Mouse (Mus musculus) monocyte, adult 59 days (primary cell): ENCODE results near the gene Rpap1. TPM values are rescaled to one million over a fixed set of nuclear protein-coding genes. Genes with fewer than 3 reads are reported as not detected.

Experiments
- total RNA-seq, 2 experiments: library from RNA; stranded (reverse); gene quantifications; one replicate each; pipeline ENCODE4 v1.2.4; 2023

The Rpap1 gene
- 10 to 100 TPM; 12.9 to 15.2 TPM for total RNA-seq

DNA sequence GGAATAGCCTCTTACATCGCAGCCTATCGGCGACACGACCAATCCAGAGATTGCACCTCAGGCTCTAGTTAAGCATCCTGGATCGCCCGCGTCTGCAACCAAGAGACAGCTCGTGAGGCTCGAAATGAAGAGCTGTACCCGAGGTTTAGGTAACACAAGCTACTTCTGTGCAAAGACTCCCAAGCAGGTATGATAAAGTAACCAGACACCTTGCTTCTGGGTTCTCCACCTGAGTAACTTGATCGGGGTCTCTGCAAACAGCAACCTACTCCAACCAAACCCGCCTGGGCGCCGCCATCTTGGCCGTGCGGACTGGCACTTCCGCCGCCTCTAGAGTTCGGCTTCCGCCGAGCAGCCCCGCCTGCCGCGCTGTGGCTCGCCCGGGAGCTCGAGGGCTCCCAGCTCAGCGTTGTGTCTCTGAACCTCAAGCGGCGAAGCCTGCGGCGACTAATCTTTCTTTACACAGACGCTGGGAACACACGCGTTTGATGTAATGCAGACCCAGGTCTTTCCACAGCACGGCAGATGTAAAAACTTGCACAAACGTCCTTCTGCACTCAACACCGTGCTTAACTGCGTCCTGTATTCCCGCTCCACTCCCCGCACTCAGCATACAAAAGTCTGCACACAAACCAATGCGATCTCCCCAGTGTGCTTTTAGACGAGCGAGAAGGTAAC, at the start of gene Rpap1:
TSS of gene Rpap1 (minus strand) at position 332 of the 678 bp plus-strand sequence.

DNA sequence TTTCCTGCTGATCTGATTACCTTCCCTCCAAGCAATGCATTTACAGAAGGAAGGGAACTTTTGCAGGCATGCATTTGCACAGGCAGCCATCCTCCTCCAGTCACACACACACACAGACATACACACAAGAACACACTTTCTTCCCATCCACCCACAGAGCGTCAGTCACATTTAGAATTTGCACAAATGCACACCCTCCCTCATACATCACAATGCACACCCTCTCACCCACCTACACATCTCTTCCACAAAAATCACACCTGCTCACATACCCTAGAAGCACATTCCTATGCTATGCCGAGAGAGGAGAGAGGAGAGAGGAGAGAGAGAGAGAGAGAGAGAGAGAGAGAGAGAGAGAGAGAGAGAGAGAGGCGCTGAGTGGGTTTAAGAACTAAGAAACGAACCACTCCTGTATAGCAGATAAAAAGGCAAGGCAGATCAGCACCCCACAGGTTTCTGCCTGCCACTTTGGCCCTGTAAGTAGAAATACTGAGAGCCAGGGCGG, 10.0 kb upstream of the Rpap1 start, which contains the start of gene Tyro3:
TSS of gene Tyro3 (plus strand) at position 455 of the 505 bp plus-strand sequence.

DNA sequence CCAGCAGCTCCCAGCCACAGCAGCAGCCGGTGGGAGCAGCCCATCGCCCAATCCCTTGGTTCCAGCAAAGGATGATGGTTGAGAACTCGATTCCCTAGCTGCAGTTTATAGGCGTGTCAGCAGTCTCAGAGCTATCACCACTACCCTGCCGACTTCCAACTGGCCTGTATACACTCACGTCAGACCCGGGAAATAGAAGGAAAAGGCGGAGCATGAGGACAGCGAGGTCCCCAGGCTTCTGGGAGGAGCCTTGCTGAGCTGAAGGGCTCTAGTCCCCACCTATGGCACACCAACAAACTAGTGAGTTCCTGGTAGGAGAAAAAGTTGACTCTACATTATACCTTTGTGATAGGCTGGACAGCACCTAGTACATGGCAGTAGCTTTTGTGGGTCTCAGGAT, 27.1 kb downstream of the Rpap1 start, which contains the start of gene Ltk:
TSS of gene Ltk (minus strand) at position 181 of the 400 bp plus-strand sequence.

DNA sequence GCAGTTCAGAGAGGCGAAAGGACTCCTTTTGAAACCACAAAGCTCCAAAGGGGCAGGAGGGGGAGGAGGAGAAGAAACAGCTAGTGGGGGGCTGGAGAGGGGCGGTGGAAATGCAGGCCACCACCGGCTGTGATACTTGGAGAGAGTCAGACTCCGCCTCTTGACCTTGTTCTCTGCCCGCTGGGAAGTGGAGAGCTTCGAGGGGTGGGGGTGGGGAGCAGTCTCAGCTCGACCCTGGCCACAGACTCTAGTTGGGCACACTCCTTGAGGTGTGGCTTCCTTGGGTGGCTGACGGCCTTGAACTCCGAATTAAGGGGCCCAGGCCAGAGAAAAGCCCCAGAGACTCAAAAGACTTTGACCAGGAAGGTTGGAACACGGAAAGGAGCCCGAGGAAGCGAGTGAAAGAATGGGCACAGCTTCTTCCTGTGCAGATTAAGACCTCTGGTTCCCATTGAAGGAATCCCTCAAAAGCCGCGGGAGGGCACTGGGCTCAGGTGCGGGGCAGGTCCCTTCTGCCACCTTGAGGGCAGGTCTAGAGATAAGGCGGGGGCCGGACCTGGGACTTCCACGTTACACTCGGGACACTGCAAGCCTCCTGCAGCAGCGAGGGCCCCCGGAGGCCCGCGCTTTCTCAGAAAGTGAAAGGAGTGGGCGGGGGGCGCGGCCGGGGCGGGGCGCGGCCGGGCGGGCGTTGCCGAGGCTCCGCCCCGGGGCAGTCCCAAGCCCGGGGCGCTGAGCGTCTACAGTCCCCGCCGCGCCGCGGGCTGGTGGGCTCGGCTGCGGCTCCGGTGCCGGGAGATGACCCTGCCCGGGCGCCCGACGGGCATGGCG, 45.5 kb downstream of the Rpap1 start, which contains the start of gene Itpka:
TSS of gene Itpka (plus strand) at position 757 of the 831 bp plus-strand sequence.

Other genes starting within 250 kb of the Rpap1 start
- gene Exd1, start 239.9 kb downstream of the Rpap1 start, total RNA-seq: under 1 TPM; 0.60 to 0.70 TPM
- 100 to 1,000 TPM; 129 to 143 TPM for gene Chp1, start 239.8 kb downstream of the Rpap1 start, total RNA-seq
- 1 to 10 TPM in 1 of 2 experiments, under 1 TPM in 1; 0.73 to 1.0 TPM for gene Nusap1, start 169.2 kb downstream of the Rpap1 start, total RNA-seq
- not detected for gene Oip5, start 169.1 kb downstream of the Rpap1 start, total RNA-seq
- 1 to 10 TPM; 8.8 to 9.1 TPM for gene Ndufaf1, start 124.7 kb downstream of the Rpap1 start, total RNA-seq
- 10 to 100 TPM; 32.0 to 37.7 TPM for gene Rtf1, start 112.5 kb downstream of the Rpap1 start, total RNA-seq
- under 1 TPM in 1 of 2 experiments, not detected in 1; 0.39 TPM for gene Itpka, start 45.2 kb downstream of the Rpap1 start, total RNA-seq
- not detected for gene Ltk, start 27.1 kb downstream of the Rpap1 start, total RNA-seq
- gene Tyro3, start 10.2 kb upstream of the Rpap1 start, total RNA-seq: not detected
- 10 to 100 TPM; 55.9 to 59.1 TPM for gene Mga, start 109.7 kb upstream of the Rpap1 start, total RNA-seq
- gene Mapkbp1, start 185.2 kb upstream of the Rpap1 start, total RNA-seq: 10 to 100 TPM; 11.4 to 13.7 TPM
- 1 to 10 TPM; 5.2 to 6.1 TPM for gene Jmjd7, start 239.9 kb upstream of the Rpap1 start, total RNA-seq
- under 1 TPM; 0.43 to 0.58 TPM for gene Gm28042, start 240.0 kb upstream of the Rpap1 start, total RNA-seq
- 1 to 10 TPM in 1 of 2 experiments, under 1 TPM in 1; 0.81 to 1.3 TPM for gene Pla2g4b, start 245.9 kb upstream of the Rpap1 start, total RNA-seq